Mouse (Mus musculus) adrenal gland, postnatal 10 days (tissue): Measurements from ENCODE around the gene Gprc5a. TPM values are rescaled to one million over a fixed set of nuclear protein-coding genes. Genes with fewer than 3 reads are reported as not detected.

Experiments used
- DNase-seq: peaks from one replicate; pipeline ENCODE4 v3.0.0; 2021; ENCODE audit warnings: mixed read lengths
- total RNA-seq, 2 experiments: library from RNA; stranded (reverse); gene quantifications; 2 replicates each; pipeline ENCODE4 v1.2.3; 2021

Gprc5a gene
- total RNA-seq, 2 experiments from 2014 or later = 1.1 to 2.1 TPM

DNA sequence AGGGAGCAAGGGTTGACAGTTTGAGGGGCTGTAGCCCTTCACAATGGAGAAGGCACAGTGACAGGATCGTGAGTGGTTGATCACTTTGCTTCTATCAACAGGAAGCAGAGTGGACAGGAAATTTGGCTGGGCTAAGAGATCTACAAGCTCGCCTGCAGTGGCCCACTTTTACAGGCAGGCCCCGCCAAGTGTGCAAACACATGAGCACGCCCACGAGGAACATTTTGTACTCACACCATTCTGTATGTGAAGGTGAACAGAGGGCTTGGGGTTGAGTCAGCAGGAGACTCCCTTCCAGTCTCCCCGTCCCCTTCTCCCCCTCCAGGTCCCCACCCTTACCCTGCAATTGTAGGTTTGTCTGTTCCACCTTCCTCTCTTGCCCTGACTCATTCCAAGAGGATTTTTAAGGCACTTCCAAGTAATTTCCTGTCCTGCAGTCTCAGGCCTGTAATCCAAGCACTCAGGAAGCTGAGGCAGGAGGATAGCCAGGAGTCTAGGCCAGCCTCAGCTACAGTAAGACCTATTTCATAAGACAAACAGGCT lies 9.0 kb downstream of the Gprc5a start:
- DNase-seq = no peak

DNA sequence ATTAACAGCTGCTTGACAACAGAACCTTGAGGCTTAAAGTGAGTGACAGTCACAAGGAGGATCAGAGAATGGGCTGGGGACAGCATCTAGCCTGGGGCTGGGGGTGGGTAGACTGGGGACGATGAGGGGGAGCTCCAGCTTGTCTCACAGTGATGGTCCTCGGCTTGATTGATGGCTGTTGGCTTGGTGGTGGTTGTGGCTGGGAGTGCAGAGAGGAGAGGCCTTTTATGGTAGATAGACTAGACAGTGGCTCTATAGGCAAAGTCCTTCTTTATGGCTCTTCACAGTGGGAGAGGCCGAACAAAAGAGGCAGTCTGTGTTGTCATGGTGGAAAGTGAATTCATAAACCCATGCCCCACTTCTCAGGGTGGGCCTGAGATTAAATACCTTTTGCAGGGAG lies 10.8 kb downstream of the Gprc5a start:
- DNase-seq = no peak

DNA sequence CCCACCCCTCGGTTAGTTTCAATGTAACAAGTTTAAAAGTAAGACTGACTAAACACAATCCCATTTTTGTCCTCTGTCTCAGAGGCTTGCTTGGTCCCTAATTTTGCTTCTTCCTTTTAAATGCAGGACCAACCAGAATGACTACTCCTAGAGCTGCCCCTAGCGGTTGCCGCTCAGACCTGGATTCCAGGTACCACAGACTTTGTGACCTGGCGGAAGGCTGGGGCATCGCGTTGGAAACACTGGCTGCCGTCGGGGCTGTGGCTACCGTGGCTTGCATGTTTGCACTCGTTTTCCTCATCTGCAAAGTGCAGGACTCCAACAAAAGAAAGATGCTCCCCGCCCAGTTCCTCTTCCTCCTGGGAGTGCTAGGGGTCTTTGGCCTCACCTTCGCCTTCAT lies 13.0 kb downstream of the Gprc5a start:
- DNase-seq = no peak

GRCm38 (mm10) chr6:135083991-135084502 lies 18.6 kb downstream of the Gprc5a start:
- no peak for DNase-seq

GRCm38 (mm10) chr6:135085703-135086102 lies 20.3 kb downstream of the Gprc5a start:
- DNase-seq = no peak

DNA sequence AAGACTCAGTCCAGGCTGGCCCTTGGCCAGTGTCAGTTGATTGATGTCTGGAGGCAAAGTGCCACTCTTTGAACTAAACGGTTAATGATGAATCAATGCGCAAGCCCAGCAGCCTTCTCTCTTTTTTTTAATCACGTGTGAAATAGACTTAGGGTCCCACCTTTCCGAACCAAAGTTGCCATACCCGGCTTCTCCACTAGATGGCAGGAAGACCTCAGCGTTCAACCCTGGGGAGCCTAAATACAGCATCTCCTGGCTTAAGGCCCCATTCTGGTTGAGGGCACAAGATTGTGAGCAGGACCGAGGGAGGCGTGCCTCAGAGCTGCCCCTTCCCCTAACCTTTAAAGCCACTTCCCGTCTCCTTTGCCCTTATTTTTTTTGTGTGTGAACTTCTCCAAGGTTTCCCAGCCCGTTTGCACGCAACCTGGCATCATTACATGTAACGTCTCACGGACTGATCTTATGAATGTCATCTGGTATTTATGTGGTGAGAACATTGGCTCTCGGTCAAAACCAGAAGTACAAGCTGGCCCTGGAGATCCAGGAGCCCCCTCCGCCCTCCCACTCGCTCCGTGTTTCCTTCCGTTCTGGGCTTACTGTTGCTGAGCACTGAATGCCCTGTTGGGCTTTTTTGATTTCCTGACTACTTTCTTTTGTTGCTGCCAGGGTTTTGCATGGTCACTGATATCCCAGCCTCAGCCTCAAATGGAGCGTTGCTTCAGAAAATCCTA lies 22.4 kb downstream of the Gprc5a start:
- DNase-seq = peak; percentile 86

DNA sequence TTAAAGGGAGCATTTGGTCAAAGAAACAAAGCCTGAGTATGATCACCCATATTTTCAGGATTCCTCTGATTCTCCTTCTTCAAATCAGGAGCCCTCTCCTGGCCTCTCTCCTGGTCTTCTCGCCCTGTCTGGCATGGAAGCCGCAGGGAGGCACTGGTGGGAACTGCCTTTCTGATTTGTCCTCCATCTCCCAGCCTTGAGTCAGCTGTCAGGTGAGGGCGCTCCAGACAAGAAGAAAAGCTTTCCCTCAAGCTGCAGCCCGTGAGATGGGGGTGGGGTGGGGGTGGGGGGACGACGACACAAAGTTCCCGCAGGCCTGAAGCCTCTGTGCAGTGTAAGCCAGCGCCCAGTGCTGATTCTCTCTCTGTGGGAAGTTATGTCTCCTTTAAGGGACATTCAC lies 24.3 kb downstream of the Gprc5a start:
- DNase-seq = no peak

- no peak for DNase-seq
Observed at GRCm38 (mm10) chr6:135090661-135091060, 25.2 kb downstream of the Gprc5a start.

DNA sequence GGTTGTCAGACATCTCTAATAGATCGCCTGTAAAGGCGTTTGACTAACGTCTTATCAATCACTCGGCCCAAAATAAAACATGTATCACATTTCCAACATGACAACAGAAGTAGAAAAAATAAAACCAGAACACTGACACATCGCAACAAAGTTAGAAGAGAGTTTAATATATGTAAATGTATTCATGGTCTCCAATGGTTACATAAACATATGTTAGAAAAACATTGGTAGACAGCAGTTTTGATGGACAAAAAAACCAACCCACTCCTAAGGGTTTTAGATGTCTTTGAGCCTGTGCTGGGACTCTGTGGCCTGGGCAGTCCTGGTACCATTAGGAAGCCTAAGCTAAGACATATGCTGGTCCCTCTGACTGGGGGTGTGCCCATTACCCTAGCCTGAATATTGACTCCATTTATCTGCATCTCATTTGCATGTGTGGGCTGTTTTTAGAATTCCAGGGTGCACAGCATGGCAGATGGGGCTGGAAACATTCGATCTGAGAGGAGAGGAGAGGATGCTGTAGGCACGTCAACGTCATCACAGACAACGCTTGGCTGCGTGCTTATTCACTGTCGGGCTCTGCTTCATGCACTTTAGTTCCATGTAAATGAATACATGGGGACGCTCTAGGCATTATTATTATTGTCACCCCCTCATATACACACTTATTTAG lies 27.5 kb downstream of the Gprc5a start:
- DNase-seq = no peak

GRCm38 (mm10) chr6:135100787-135101472 lies 35.5 kb downstream of the Gprc5a start:
- no peak for DNase-seq

DNA sequence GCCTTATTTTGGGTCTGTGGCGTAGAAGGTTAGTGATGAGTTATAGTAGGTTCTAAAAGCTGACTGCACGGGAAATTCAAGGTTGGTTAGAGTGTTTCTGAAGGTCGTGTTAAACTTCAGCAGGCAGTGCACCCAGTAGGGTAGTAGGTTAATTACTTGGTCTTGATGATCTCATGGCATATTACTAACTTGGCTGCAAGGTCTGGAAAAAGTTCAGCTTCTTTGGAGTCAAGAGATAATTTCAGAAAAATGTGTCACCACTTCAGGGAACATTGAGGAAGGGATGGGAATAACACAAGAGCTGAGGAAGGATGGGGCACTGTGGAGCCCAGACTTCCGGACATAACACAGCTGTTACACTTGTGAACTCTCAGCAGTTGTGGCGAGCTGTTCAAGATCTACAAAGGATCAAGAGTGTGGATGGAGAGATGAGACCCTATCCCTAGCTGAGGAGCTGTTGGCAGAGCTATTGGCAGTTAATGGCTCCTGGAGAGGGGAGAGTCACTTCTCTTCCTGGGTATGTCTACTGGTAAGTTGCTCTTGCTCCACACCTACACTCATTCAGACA lies 37.4 kb downstream of the Gprc5a start:
- DNase-seq = peak; percentile 14

- no peak for DNase-seq
Observed at GRCm38 (mm10) chr6:135107014-135107413, 41.6 kb downstream of the Gprc5a start.

DNA sequence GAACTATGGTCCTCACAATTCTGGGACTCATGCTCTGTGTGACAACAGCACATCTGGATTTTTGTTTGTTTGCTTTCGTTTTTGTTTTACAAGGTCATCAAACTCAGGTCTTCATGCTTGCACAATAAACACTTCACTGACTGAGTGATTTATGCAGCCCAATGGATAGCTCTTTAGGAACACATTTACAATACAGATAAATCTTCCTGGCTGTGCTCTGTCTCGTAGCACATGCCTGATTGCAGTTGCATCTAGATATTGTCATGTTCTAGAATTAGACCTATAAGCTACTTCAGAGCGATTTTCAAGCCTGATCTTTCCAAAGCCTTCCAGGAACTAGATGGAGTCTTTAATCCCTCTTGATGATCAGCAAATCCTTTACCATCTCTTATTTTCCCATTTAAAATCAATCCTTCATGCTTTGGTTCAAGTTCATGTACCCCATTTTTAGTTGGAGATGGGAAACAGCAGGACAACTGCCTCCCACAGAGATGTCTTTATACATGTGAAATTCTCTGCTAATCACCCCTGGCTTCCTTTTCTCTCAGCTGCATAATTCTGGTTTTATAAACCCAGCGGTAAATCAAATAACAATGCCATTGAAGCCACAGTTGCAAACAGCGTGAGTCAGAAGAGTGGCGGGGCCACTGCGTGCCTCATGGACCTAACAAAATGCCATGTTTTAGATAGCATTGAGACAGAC lies 47.1 kb downstream of the Gprc5a start:
- DNase-seq = peak; percentile 12

GRCm38 (mm10) chr6:135113114-135113436 lies 47.6 kb downstream of the Gprc5a start:
- no peak for DNase-seq

DNA sequence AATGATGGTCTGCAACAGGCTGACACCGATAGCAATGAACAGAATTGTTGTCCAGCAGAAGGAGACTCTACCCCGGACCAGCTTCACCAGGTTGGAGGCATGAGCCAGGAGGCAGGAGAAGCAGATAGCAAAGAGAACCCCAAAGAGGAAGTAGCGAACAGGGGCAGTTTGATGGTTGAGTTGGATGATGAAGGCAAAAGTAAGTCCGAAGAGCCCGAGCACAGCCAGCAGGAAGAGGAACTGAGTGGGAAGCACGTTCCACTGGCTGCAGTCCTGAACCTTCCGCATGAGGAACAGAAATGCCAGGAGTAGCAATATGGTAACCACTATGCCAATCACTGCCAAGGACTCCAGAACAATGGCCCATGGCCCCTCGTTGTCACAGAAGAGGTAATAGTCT lies 51.0 kb downstream of the Gprc5a start:
- DNase-seq = no peak

GRCm38 (mm10) chr6:135118183-135118582 lies 52.7 kb downstream of the Gprc5a start, which contains the start of gene Gprc5d:
Gprc5d (minus strand) TSS chr6:135118283.
- no peak for DNase-seq

DNA sequence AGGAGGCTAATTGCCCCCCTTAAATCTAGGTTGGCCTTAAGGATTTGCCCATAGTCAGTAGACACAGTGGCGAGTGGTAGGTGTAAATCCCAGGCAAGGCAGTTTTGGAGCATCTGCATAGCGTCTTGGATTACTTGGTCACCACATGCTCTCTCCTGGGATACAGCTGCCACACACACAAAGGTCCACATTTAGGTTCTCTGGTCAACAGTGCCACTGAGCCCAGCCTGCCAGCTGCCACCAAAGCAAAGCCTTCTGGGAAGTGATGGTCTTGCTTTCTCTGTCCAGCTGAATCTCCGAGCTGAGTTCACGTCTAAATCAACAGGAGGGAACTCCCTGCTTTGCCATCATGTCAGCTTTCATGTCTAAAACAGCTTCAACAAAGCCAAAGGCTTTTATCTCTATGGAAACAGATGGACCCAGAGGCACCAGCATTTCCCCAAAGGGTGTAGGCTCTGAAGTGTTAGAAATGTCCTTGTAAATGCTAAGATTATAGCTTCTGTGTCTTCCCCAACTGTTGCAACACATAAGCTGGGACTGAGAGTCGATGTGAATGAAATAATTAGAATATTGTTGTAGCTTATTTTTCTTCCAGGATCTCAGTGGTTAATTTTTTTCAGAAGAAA lies 59.4 kb downstream of the Gprc5a start:
- DNase-seq = no peak

DNA sequence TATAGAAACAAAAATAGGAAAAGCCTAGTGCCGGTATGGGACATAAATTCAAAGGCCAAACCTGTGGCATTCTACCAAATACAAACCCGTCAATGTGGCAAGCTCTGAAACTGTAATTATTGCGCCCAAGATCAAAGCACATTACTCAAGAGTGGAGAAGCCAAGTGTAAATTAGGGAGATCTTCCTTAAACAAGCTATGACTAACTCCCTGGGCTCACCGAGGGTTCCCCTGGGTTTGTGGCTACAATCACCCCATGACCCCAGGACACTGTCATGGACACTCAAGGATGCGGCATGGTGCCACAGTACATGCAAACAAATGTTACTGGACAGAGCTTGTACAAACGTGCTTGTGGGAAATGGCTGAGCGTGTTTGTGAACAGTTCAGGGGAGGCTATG lies 67.6 kb downstream of the Gprc5a start:
- DNase-seq = no peak

DNA sequence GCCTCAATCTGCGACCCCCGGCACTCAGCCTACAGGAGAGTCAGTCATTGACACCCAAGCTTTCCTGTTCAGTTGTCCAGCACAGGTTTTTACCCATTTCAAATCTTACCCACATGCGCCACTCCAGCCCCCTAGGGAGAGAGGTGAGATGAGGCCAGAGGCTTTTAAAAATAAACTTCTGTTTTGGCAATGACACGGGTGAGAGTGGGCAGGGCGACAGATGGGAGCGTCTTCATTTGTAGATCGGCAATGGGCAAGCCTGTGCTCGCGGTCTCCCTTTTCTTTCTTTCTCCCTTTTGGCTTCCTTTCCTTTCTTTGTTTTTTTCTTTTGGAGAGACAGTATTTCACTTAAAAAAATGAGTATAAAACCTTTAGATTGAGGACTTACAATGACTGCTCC lies 68.0 kb downstream of the Gprc5a start:
- no peak for DNase-seq
